Mouse (Mus musculus) embryonic facial prominence, embryonic 14.5 days (tissue): ENCODE measurements around the gene Bri3. TPM values are rescaled to one million over a fixed set of nuclear protein-coding genes. Genes with fewer than 3 reads are reported as not detected.

Source experiments
- ATAC-seq: fragments of 200-750 bp; cut with Nextera tagmentation; 2 replicates; pipeline ENCODE4 v1.8.0; 2017; ENCODE audit warnings: low read depth, moderate number of reproducible peaks, moderate TSS enrichment
- DNase-seq: peaks from one replicate; pipeline ENCODE4 v3.0.0-alpha.2; 2015; ENCODE audit warnings: low spot score
- H3K27ac ChIP-seq: fragments of 300-500 bp; sonication (generic); replicated peaks from 2 replicates; pipeline ENCODE4 v1.5.1; 2014; ENCODE audit warnings: low read depth, mild to moderate bottlenecking, low read length, moderate library complexity
- H3K27me3 ChIP-seq: fragments of 300-500 bp; sonication (generic); replicated peaks from 2 replicates; pipeline ENCODE4 v1.6.1; 2014; ENCODE audit warnings: low read length; ENCODE audit not compliant: control insufficient read depth, insufficient read depth
- H3K36me3 ChIP-seq: fragments of 300-500 bp; sonication (generic); 2 replicates; pipeline ENCODE4 v1.6.1; 2014; ENCODE audit warnings: low read length, mixed read lengths; ENCODE audit not compliant: control insufficient read depth, insufficient read depth
- H3K4me1 ChIP-seq: fragments of 300-500 bp; sonication (generic); 2 replicates; pipeline ENCODE4 v1.6.1; 2014; ENCODE audit warnings: antibody characterized with exemption, low read length; ENCODE audit not compliant: control insufficient read depth, insufficient read depth
- H3K4me2 ChIP-seq: fragments of 300-500 bp; sonication (generic); 2 replicates; pipeline ENCODE4 v1.6.1; 2014; ENCODE audit warnings: low read depth, mild to moderate bottlenecking, low read length, moderate library complexity, mixed read lengths
- H3K4me3 ChIP-seq: fragments of 300-500 bp; sonication (generic); 2 replicates; pipeline ENCODE4 v1.5.1; 2014; ENCODE audit warnings: low read depth, mild to moderate bottlenecking, low read length
- H3K9ac ChIP-seq: fragments of 300-500 bp; sonication (generic); 2 replicates; pipeline ENCODE4 v1.6.1; 2014; ENCODE audit warnings: low read depth, mild to moderate bottlenecking, low read length, moderate library complexity, mixed read lengths
- H3K9me3 ChIP-seq: fragments of 300-500 bp; sonication (generic); 2 replicates; pipeline ENCODE4 v1.6.1; 2016; ENCODE audit warnings: low read length; ENCODE audit not compliant: control insufficient read depth
- WGBS: fragments of 180-500 bp; shearing (Covaris S2); extraction: QIAGEN DNeasy Blood & Tissue Kit; methylation state at CpG from one replicate; pipeline ENCODE4 v1.1.7; 2014; 5-methylcytosine and 5-hydroxymethylcytosine counted together
- polyA plus RNA-seq: library from polyadenylated mRNA; unstranded; fragments of >200 nt; fragmentation: Nextera tagmentation; extraction: Ambion mirVana; gene quantifications from 2 replicates; pipeline ENCODE4 v1.2.1, GENCODE M21; 2014

The Bri3 gene
- polyA plus RNA-seq, 1 experiment from 2014 or later, result 96.3 TPM

GRCm38 (mm10) chr5:144223899-144224816, 20.1 kb upstream of the Bri3 start:
- Histone ChIP-seq H3K9ac (peak overlapping the region; percentile 73), H3K4me2 (peak overlapping the region; percentile 89), H3K36me3 (no peaks in the 10 kb centered on the region), H3K9me3 (no peaks in the 10 kb centered on the region), H3K27me3 (no peaks in the 10 kb centered on the region), H3K4me1 (peaks cover 9% of the 10 kb centered on the region), H3K27ac (peak overlapping the region; percentile 76), H3K4me3 (peak overlapping the region; percentile 67)
- DNase-seq (peak; percentile 29), ATAC-seq (peak; percentile 21; the same call in 1 of the 2 replicates)
- 25% methylated on average over 18 of the region's 18 CpGs for WGBS

GRCm38 (mm10) chr5:144226220-144226619, 18.0 kb upstream of the Bri3 start:
- 26% methylated on average over 11 of the region's 11 CpGs for whole genome bisulfite sequencing
- ATAC-seq (no peak), DNase-seq (no peak)

GRCm38 (mm10) chr5:144230216-144230615, 14.0 kb upstream of the Bri3 start:
- H3K4me3 ChIP-seq, result no peak overlapping the region
- no peak for ATAC-seq
- H3K27me3 ChIP-seq, result no peaks in the 10 kb centered on the region
- DNase-seq, result no peak
- no peak overlapping the region for H3K9ac ChIP-seq
- no peak overlapping the region for H3K27ac ChIP-seq
- 80% methylated on average over 7 of the region's 7 CpGs for WGBS
- H3K4me1 ChIP-seq, result no peaks in the 10 kb centered on the region
- no peaks in the 10 kb centered on the region for H3K9me3 ChIP-seq
- H3K36me3 ChIP-seq, result no peaks in the 10 kb centered on the region
- H3K4me2 ChIP-seq, result no peak overlapping the region

More at GRCm38 (mm10) chr5:144226220-144226619, 18.0 kb upstream of the Bri3 start:
- no peak overlapping the region for H3K9ac ChIP-seq
- H3K9me3 ChIP-seq, result no peaks in the 10 kb centered on the region
- H3K4me3 ChIP-seq, result no peak overlapping the region
- H3K27ac ChIP-seq, result no peak overlapping the region
- peaks cover 9% of the 10 kb centered on the region for H3K4me1 ChIP-seq
- no peak overlapping the region for H3K4me2 ChIP-seq
- no peaks in the 10 kb centered on the region for H3K27me3 ChIP-seq
- H3K36me3 ChIP-seq, result no peaks in the 10 kb centered on the region

GRCm38 (mm10) chr5:144231410-144231809, 12.8 kb upstream of the Bri3 start:
- DNase-seq (no peak), ATAC-seq (no peak)
- no peaks in the 10 kb centered on the region for H3K4me1 ChIP-seq
- no peak overlapping the region for H3K27ac ChIP-seq
- no peak overlapping the region for H3K9ac ChIP-seq
- H3K27me3 ChIP-seq, result no peaks in the 10 kb centered on the region
- no peaks in the 10 kb centered on the region for H3K36me3 ChIP-seq
- WGBS, result 78% methylated on average over 1 of the region's 1 CpGs
- H3K4me2 ChIP-seq, result no peak overlapping the region
- no peak overlapping the region for H3K4me3 ChIP-seq
- no peaks in the 10 kb centered on the region for H3K9me3 ChIP-seq

- H3K27me3 ChIP-seq, result no peaks in the 10 kb centered on the region
- no peaks in the 10 kb centered on the region for H3K9me3 ChIP-seq
- ATAC-seq (no peak), DNase-seq (no peak)
- no peaks in the 10 kb centered on the region for H3K36me3 ChIP-seq
- WGBS, result 83% methylated on average over 5 of the region's 5 CpGs
- H3K9ac ChIP-seq, result no peak overlapping the region
- H3K4me2 ChIP-seq, result no peak overlapping the region
- H3K4me1 ChIP-seq, result no peaks in the 10 kb centered on the region
- no peak overlapping the region for H3K4me3 ChIP-seq
- H3K27ac ChIP-seq, result no peak overlapping the region
Measured at GRCm38 (mm10) chr5:144232531-144232930, 11.7 kb upstream of the Bri3 start.

GRCm38 (mm10) chr5:144234222-144234621, 10.0 kb upstream of the Bri3 start:
- H3K9me3 ChIP-seq, result no peaks in the 10 kb centered on the region
- no peaks in the 10 kb centered on the region for H3K4me1 ChIP-seq
- no peaks in the 10 kb centered on the region for H3K36me3 ChIP-seq
- WGBS, result 66% methylated on average over 6 of the region's 6 CpGs
- DNase-seq (no peak), ATAC-seq (no peak)
- H3K27me3 ChIP-seq, result no peaks in the 10 kb centered on the region
- no peak overlapping the region for H3K9ac ChIP-seq
- no peak overlapping the region for H3K4me3 ChIP-seq
- no peak overlapping the region for H3K4me2 ChIP-seq
- H3K27ac ChIP-seq, result no peak overlapping the region

DNA sequence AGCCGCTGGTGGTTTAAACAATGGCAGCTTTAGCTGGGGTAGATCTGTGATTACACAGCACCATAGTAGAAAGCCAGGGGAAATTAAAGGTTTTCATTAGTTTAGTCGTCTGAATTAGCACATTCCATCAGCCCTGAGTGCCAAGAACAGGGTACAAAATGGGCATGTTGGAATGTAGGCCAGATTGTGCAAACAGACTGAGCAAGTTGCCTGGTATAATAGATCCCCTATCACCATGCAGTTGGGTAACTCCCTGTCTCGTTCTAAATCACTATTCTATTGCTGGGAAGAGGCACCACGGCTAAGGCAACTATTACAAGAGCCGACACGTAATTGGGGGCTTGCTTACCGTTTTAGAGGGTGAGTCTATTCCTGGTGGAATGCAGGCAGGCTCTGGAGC, 9.5 kb upstream of the Bri3 start:
- WGBS, result 86% methylated on average over 7 of the region's 7 CpGs
- no peak overlapping the region for H3K4me3 ChIP-seq
- no peak overlapping the region for H3K4me2 ChIP-seq
- H3K4me1 ChIP-seq, result no peaks in the 10 kb centered on the region
- DNase-seq (no peak), ATAC-seq (no peak)
- no peaks in the 10 kb centered on the region for H3K36me3 ChIP-seq
- H3K27ac ChIP-seq, result no peak overlapping the region
- H3K9ac ChIP-seq, result no peak overlapping the region
- no peaks in the 10 kb centered on the region for H3K27me3 ChIP-seq
- no peaks in the 10 kb centered on the region for H3K9me3 ChIP-seq

DNA sequence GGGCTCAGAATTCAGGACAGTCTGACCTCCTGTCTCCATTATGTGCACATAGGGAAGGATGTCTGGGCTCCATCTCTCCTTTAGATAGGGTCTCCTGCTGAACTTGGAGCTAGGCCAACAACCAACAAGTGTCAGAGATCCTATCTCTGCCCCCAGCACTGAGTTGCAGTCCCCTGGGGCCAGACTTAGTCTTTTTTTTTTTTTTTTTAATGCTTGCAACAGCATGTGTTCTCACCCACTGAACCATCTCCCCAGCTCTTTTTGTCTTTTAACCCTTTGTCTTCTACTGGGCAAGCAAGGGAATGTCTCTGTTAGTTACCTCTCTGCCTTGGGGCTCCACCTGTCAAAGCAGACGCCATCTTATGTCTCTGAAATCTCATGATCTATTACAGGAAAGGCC, 5.3 kb upstream of the Bri3 start:
- Histone ChIP-seq H3K27me3 (no peaks in the 10 kb centered on the region), H3K4me1 (no peaks in the 10 kb centered on the region), H3K27ac (no peak overlapping the region), H3K4me3 (no peak overlapping the region), H3K9me3 (no peaks in the 10 kb centered on the region), H3K9ac (no peak overlapping the region), H3K4me2 (no peak overlapping the region), H3K36me3 (no peaks in the 10 kb centered on the region)
- DNase-seq, result no peak
- 55% methylated on average over 1 of the region's 1 CpGs for WGBS
- ATAC-seq, result no peak

DNA sequence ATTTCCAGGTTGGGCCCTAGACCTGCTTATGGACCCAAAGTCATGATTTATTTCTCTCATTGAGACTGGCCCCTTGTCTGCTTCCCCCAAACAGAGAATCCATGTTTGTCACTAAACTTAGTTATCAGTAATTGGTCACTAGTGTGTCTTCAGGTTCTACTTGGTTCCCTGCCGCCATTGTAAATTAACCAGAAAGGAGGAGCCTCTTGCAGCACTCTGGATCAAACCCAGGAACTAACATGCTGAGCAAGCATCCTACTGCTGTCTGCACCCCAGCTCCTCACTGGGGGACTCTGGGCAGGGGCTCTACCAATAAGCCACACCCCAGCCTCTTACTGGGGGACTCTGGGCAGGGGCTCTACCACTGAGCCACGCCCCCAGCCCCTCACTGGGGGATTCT, 1.4 kb downstream of the Bri3 start:
- Histone ChIP-seq H3K27ac (no peak overlapping the region), H3K27me3 (no peaks in the 10 kb centered on the region), H3K9me3 (0 out of 2 replicates have a peak, but pooled peaks cover 5% of the 10 kb centered on the region), H3K4me3 (no peak overlapping the region), H3K4me1 (peaks cover 12% of the 10 kb centered on the region; the same call in 1 of the 2 replicates), H3K4me2 (no peak overlapping the region), H3K9ac (no peak overlapping the region), H3K36me3 (no peaks in the 10 kb centered on the region)
- ATAC-seq, result no peak
- WGBS, result 64% methylated on average over 2 of the region's 2 CpGs
- DNase-seq, result no peak
